Mouse (Mus musculus) left cerebral cortex, postnatal 4 days (tissue): Measurements from ENCODE around the gene Ksr1. TPM values are rescaled to one million over a fixed set of nuclear protein-coding genes. Genes with fewer than 3 reads are reported as not detected.

Source experiments
- DNase-seq: peaks from one replicate; pipeline ENCODE4 v3.0.0-alpha.2; 2022
- intact Hi-C: fragments of 180-260 bp; cut with DNase I; formaldehyde crosslinking; loops from one replicate; pipeline ENCODE4 v1.15.1; 2025
- total RNA-seq, 2 experiments: library from RNA; stranded (reverse); gene quantifications; 2 replicates each; pipeline ENCODE4 v1.2.3; 2021

The Ksr1 gene
- total RNA-seq, 2 experiments from 2014 or later, result 49.9 to 50.6 TPM

DNA sequence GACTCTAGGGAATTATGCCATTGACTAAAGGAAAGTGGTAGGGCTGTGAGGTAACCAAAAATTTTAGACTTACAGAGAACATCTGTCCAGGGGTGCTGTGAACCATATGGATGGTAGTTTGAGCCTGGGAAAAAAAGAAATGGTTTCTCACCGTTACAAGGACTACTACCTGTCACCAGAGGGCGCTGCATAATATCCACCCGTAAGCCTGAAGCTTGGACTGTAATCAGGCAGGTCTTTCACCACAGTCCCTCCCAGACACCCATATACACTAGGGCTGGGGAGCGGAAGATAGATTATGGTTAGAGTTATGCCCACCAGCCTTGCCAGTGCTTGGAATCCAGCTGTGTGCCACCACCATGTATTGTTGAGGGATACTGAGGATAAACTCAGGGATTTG lies 178.8 kb downstream of the Ksr1 start:
- peak; percentile 48 for DNase-seq
- intact Hi-C loops, result loop anchor here (10.0 kb wide), 1 partner anchor 247 kb away; no protein-coding TSS in a partner anchor

Other genes with a start within 250 kb of the Ksr1 start
- 1 to 10 TPM; 1.6 to 1.7 TPM for gene Nos2, start 225.6 kb downstream of the Ksr1 start, total RNA-seq
- 1 to 10 TPM; 4.1 to 5.2 TPM for gene Lgals9, start 161.5 kb downstream of the Ksr1 start, total RNA-seq
- 100 to 1,000 TPM; 154 to 166 TPM for gene Wsb1, start 108.3 kb upstream of the Ksr1 start, total RNA-seq
- gene Gm9964, start 150.5 kb upstream of the Ksr1 start, total RNA-seq, result under 1 TPM in 1 of 2 experiments, not detected in 1; 0.52 TPM
- gene Nf1, start 193.3 kb upstream of the Ksr1 start, total RNA-seq, result 100 to 1,000 TPM; 102 to 107 TPM